Mouse (Mus musculus): ENCODE data around the gene Ube2n. TPM values are rescaled to one million over a fixed set of nuclear protein-coding genes. Genes with fewer than 3 reads are reported as not detected.
"Not testable (repeated sequence)": the region's sequence is repeated elsewhere in the genome, so short reads cannot be mapped to it uniquely, and the experiment has no call there.

Ube2n gene
- polyA plus RNA-seq, 1 experiment from 2014 or later: 348 TPM

DNA sequence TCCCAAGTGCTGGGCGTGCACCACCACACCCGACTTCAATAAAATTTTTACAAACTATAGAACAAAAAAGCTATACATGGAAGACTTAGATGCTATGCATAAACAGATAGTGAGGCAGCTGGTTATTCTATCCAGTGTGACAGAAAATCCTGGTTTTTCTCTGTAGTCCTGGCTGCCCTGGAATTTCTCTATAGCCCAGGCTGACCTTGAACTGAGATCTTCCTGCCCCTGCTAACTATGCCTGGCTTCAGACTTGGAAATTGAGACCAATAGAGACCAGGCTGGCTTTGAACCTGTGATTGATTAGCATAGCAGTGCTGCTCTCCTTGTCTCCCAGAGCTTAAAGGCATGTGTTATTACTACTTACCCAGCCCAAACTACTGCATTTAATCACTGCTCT, 31.2 kb downstream of the Ube2n start:
- no peak for ATAC-seq (replicated peaks)
- H3K4me2 ChIP-seq: no peak overlapping the region
- no peaks in the 10 kb centered on the region; the same call in 1 of the 2 replicates for H3K36me3 ChIP-seq (replicated peaks)
- no peak overlapping the region for H3K9ac ChIP-seq
- H3K27me3 ChIP-seq (replicated peaks): no peaks in the 10 kb centered on the region
- H3K9me3 ChIP-seq: no peaks in the 10 kb centered on the region
- 0 out of 2 replicates have a peak, but pooled peaks cover 3% of the 10 kb centered on the region for H3K4me1 ChIP-seq
- no peak overlapping the region for H3K27ac ChIP-seq
- 95% methylated on average over 2 of the region's 2 CpGs for WGBS
- H3K4me3 ChIP-seq: no peak overlapping the region

DNA sequence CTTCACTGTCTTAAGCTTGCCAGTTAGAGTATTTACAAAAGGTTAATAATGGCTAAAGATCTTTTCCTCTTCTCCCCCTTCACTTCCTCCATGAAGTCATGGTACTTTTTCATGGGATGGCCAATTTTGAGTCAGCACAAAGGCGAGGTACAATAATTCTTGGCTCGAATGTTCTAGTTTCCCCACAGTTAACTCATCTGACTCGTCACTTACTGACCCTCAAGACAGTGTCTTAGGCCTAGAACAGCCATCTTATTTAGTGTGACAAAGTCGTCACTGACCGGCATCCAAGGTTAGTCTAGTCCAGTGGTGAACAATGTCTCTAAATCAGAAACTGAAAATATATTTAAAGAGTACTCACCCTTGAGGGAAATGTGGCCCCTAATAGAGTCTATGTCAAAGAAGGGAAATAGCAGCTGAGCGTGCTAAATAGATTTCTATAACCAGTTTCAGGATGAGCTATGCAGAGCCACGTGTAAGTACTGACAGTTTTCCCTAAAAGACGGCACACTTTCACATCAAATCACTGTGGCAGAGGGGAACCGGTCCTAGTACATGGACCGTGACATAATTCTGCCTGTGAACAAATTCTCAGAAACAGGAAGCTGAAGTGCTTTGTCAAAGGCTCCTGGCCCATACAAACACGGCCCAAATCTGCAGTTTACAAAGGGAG, 33.3 kb downstream of the Ube2n start:
- ATAC-seq (replicated peaks): no peak
- no peak overlapping the region for H3K4me2 ChIP-seq

DNA sequence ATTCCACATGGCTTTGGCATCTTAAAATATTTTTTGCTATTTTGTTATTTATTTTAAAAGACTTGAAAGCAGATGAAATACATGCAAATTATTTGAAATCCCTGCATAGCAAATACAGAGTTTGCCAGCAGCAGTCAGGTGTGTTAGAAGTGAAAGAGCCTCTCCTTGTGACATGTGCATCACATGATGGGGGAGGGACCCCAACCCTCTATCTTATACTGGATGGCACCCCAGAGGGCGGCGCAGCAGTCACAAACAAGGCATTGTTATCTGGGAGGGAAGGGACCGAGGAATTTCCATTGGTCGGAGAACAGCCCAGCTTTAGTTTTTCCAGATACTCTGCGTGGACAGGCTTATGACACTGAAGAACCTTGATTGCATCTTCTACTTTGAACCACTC, 34.1 kb downstream of the Ube2n start:
- ATAC-seq (replicated peaks); H3K9ac ChIP-seq; H3K27me3 ChIP-seq (replicated peaks); H3K4me3 ChIP-seq; H3K9me3 ChIP-seq; H3K4me2 ChIP-seq; H3K27ac ChIP-seq; H3K36me3 ChIP-seq (replicated peaks): not testable (repeated sequence)
- WGBS: 72% methylated on average over 5 of the region's 5 CpGs
- peaks cover 11% of the 10 kb centered on the region for H3K4me1 ChIP-seq

More for the DNA sequence above, 33.3 kb downstream of the Ube2n start:
- H3K36me3 ChIP-seq (replicated peaks): no peaks in the 10 kb centered on the region; the same call in 1 of the 2 replicates
- no peak overlapping the region for H3K4me3 ChIP-seq
- H3K27ac ChIP-seq: no peak overlapping the region
- no peak overlapping the region for H3K9ac ChIP-seq
- H3K9me3 ChIP-seq: no peaks in the 10 kb centered on the region
- peaks cover 11% of the 10 kb centered on the region for H3K4me1 ChIP-seq
- no peaks in the 10 kb centered on the region for H3K27me3 ChIP-seq (replicated peaks)
- 84% methylated on average over 11 of the region's 11 CpGs for WGBS

DNA sequence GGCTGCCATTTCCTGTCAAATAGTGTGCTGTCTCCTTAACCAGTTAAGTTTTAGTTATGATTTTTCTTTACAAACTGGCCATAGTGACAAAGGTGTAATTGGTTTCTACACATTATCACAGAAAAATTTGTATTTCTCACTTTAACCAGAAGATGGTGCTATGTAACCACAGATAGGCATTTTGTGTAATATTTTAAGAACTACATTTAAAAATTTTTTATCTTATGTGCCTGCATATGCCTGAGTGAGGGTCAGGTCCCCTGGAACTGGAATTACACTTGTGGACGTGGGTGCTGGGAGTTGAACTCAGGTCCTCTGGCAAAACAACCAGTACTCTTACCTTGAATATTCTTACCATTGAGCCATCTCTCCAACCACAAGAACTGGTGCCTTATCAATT, 35.6 kb downstream of the Ube2n start:
- no peaks in the 10 kb centered on the region for H3K27me3 ChIP-seq (replicated peaks)
- H3K27ac ChIP-seq: no peak overlapping the region
- no peaks in the 10 kb centered on the region for H3K9me3 ChIP-seq
- 0 out of 2 replicates have a peak, but pooled peaks have one; percentile 16 for ATAC-seq (replicated peaks)
- H3K4me3 ChIP-seq: no peak overlapping the region
- H3K4me2 ChIP-seq: no peak overlapping the region
- 71% methylated on average over 1 of the region's 1 CpGs for WGBS
- H3K4me1 ChIP-seq: peaks cover 11% of the 10 kb centered on the region
- no peaks in the 10 kb centered on the region; the same call in 1 of the 2 replicates for H3K36me3 ChIP-seq (replicated peaks)
- no peak overlapping the region for H3K9ac ChIP-seq

DNA sequence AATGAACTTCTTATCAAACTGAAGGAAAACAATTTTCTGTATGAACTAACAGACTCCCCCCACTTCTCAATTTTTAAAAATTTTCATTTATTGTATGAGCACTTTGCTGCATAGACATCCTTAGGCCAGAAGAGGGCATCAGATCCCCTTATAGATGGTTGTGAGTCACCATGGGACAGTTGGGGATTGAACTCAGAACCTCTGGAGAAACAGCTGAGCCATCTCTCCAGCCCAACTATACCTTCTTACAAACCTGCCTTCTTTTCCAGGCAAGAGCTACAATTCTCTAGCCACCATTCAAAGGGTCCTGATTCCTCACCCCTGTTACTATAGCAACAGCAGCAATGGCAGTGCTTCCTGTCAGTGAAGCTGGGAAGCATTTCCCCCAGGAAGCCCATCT, 36.8 kb downstream of the Ube2n start:
- H3K9me3 ChIP-seq: no peaks in the 10 kb centered on the region
- 0 out of 2 replicates have a peak overlapping the region, but pooled peaks have one; percentile 15 for H3K27ac ChIP-seq
- H3K4me3 ChIP-seq: no peak overlapping the region
- H3K36me3 ChIP-seq (replicated peaks): no peaks in the 10 kb centered on the region
- no peak overlapping the region for H3K4me2 ChIP-seq
- ATAC-seq (replicated peaks): peak; percentile 40; the same call in 1 of the 2 replicates
- H3K9ac ChIP-seq: no peak overlapping the region
- H3K27me3 ChIP-seq (replicated peaks): no peaks in the 10 kb centered on the region
- H3K4me1 ChIP-seq: peaks cover 11% of the 10 kb centered on the region

DNA sequence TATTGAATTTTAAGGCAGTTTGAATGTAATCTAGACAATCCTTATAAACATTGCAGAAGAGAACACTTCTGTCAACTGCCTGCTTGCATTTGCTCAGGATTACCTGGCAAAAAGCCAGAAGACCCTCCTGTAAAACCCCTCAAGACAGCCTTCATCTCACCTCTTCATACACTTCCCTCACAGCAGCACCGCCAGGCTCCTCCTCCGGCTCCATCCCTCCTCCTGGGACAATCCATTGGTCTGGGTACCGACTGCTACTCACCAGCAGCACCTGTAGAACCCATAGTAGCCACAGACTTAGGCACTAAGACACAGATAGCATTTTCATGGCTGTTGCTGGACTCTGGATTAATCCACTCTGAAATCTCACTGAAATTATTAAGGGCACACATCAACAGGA, 37.4 kb downstream of the Ube2n start:
- H3K27ac ChIP-seq: 0 out of 2 replicates have a peak overlapping the region, but pooled peaks have one; percentile 15
- no peak overlapping the region for H3K9ac ChIP-seq
- no peaks in the 10 kb centered on the region for H3K36me3 ChIP-seq (replicated peaks)
- ATAC-seq (replicated peaks): no peak; the same call in 1 of the 2 replicates
- H3K4me2 ChIP-seq: no peak overlapping the region
- H3K4me3 ChIP-seq: no peak overlapping the region
- WGBS: 68% methylated on average over 3 of the region's 3 CpGs
- no peaks in the 10 kb centered on the region for H3K27me3 ChIP-seq (replicated peaks)
- H3K4me1 ChIP-seq: peaks cover 11% of the 10 kb centered on the region
- H3K9me3 ChIP-seq: no peaks in the 10 kb centered on the region

DNA sequence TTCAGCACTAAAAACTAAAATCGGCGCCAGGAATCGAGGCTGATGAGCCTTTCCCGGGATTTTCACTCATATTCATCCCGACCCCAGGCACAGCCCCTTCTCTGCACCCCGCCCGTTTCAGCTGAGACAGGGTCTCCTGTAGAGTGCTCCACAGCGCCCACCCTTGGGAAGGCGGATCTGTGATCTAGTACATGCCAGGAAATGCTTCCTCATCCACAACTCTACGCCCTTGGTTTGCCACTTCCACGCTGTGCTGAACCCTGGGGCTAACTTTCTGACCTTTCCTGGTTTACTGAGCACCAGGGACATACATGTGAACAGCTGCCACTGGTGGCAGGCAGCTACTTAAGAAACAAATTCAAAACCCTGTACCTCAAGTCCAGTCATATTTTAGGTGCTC, 40.9 kb downstream of the Ube2n start:
- no peak overlapping the region for H3K4me2 ChIP-seq
- H3K36me3 ChIP-seq (replicated peaks): no peaks in the 10 kb centered on the region
- no peak overlapping the region for H3K27ac ChIP-seq
- no peak for ATAC-seq (replicated peaks)
- H3K4me1 ChIP-seq: peaks cover 11% of the 10 kb centered on the region
- H3K4me3 ChIP-seq: no peak overlapping the region
- H3K9me3 ChIP-seq: no peaks in the 10 kb centered on the region
- no peaks in the 10 kb centered on the region for H3K27me3 ChIP-seq (replicated peaks)
- no peak overlapping the region for H3K9ac ChIP-seq
- 87% methylated on average over 11 of the region's 11 CpGs for WGBS

DNA sequence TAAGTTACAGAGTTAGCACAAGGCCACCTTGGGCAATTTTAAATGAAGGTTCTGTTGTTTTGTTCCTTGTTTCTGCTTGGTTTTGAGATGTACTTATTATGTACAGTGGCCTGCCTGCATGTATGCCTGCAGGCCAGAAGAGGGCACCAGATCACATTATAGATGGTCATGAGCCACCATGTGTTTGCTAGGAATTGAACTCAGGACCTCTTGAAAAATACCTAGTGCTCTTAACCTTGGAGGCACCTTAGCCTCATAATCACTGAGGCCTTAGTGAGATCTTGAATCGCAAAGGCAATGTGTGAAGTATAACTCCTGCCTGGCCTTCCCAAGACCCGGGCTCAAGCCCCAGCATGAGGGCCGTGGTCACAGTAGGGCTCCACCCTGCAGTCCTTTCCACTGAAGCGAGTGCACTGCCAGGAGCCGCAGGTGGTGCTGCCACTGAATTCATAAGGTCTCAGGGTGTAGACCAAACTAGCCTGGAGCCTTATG, 42.4 kb downstream of the Ube2n start:
- Histone ChIP-seq H3K27ac (no peak overlapping the region), H3K4me1 (peaks cover 13% of the 10 kb centered on the region), H3K27me3 (replicated peaks) (no peaks in the 10 kb centered on the region), H3K4me2 (no peak overlapping the region), H3K36me3 (replicated peaks) (no peaks in the 10 kb centered on the region), H3K9ac (no peak overlapping the region), H3K9me3 (no peaks in the 10 kb centered on the region), H3K4me3 (no peak overlapping the region)
- ATAC-seq (replicated peaks): no peak
- 84% methylated on average over 5 of the region's 5 CpGs for WGBS

DNA sequence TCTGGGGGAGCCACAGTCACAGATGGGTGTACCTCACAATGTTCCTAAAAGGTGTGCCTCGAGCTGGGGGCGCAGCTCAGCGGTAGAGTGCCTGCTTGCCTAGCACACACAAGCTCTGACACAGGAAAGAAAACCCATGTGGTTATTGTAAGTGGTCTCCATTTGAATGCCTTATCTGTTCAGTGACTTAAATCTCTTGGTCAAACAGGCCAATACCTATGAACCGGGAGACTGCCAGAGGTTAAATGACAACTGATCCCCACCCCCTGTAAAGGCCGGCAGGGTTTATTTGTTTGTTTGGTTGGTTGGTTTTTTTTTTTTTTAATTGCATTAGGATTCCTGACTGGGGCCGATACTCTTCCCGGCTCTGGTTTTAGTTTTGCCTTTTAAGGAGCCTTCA, 44.5 kb downstream of the Ube2n start:
- 83% methylated on average over 7 of the region's 7 CpGs for WGBS
- no peak overlapping the region for H3K9ac ChIP-seq

DNA sequence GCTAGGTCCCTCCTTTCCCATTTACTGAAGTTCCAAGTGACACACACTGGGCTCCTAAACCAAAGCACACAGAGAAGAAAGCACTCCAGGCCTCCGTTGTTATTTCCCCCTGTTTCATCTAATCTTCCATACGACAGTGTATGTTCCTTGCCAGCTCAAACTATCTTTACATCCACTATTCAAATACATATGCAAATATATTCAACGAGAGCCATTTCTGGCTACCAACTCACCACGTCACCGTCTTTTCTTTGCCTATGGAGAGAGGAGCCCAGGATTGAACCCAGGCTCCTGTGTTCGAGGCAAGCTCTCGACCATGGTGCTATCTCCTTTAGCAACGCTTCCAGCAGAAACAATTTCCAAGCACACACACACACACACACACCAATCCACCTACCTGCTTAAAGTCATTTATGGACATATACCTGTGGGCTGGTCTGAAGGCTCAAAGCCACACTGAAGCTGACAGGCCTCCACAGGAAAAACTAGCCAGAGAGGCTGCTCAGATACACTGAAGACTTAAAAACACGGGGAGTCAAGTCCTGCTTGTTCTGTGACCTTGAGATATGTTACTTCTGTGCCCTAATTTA, 45.5 kb downstream of the Ube2n start:
- H3K4me1 ChIP-seq: peaks cover 22% of the 10 kb centered on the region
- ATAC-seq (replicated peaks): no peak
- no peaks in the 10 kb centered on the region for H3K9me3 ChIP-seq
- no peak overlapping the region for H3K9ac ChIP-seq
- H3K27ac ChIP-seq: no peak overlapping the region
- no peaks in the 10 kb centered on the region for H3K36me3 ChIP-seq (replicated peaks)
- H3K4me2 ChIP-seq: no peak overlapping the region
- 72% methylated on average over 9 of the region's 9 CpGs for WGBS
- H3K4me3 ChIP-seq: no peak overlapping the region
- no peaks in the 10 kb centered on the region for H3K27me3 ChIP-seq (replicated peaks)

More for the DNA sequence above, 44.5 kb downstream of the Ube2n start:
- Histone ChIP-seq H3K4me2 (no peak overlapping the region), H3K27ac (no peak overlapping the region), H3K4me3 (no peak overlapping the region), H3K9me3 (no peaks in the 10 kb centered on the region), H3K36me3 (replicated peaks) (no peaks in the 10 kb centered on the region), H3K27me3 (replicated peaks) (no peaks in the 10 kb centered on the region), H3K4me1 (peaks cover 20% of the 10 kb centered on the region)
- ATAC-seq (replicated peaks): no peak

DNA sequence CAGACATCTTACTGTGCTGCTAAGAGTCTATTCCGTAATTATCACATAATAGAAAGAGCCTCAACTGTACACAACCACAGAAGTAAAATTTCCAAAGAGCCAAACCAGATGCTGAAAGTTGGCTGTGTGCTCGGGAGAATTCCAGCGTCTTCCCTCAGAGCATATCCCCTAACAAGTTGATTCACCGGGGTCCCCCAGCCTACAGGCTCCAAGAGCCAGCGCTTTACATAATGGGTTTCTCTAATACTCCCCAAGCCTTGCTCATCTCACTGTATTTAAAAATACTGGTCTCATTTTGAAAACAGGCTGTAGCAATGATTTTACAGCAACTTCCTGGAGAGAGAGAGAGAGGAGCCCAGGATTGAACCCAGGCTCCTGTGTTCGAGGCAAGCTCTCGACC, 46.7 kb downstream of the Ube2n start:
- Histone ChIP-seq H3K4me2 (peak overlapping the region; percentile 81), H3K4me1 (peaks cover 22% of the 10 kb centered on the region), H3K9me3 (no peaks in the 10 kb centered on the region), H3K9ac (no peak overlapping the region), H3K36me3 (replicated peaks) (no peaks in the 10 kb centered on the region), H3K27ac (no peak overlapping the region), H3K27me3 (replicated peaks) (no peaks in the 10 kb centered on the region), H3K4me3 (peak overlapping the region; percentile 86)
- no peak for ATAC-seq (replicated peaks)
- WGBS: 41% methylated on average over 7 of the region's 7 CpGs

DNA sequence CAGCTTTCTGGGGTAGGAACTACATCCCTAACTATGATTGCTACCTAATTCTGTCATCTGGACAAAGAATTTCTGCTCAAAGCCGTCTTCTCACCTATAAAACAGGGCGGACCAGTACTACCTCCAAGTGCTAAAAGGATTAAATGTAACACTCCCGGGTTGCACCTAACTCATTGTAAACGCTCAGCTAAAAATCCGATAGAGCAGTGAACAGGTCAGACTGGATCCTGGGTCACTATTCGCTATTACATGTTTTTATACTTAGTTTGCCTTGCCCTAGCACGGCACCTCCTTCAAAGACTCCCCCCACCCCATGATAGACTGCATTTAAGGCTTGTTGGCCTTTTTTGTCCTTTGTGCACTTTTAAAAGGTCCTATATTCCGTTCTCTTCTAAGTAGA, 47.5 kb downstream of the Ube2n start:
- no peaks in the 10 kb centered on the region for H3K36me3 ChIP-seq (replicated peaks)
- H3K4me3 ChIP-seq: peak overlapping the region; percentile 86
- H3K27me3 ChIP-seq (replicated peaks): no peaks in the 10 kb centered on the region
- peaks cover 22% of the 10 kb centered on the region for H3K4me1 ChIP-seq
- no peak for ATAC-seq (replicated peaks)
- 8% methylated on average over 8 of the region's 8 CpGs for WGBS
- peak overlapping the region; percentile 64 for H3K9ac ChIP-seq
- H3K9me3 ChIP-seq: no peaks in the 10 kb centered on the region
- no peak overlapping the region for H3K27ac ChIP-seq
- H3K4me2 ChIP-seq: peak overlapping the region; percentile 81

All from midbrain, embryonic 15.5 days (tissue).